Mouse (Mus musculus) E14TG2a.4 (cell line): ENCODE results near the gene 2010111I01Rik.

Experiments
- H3K27me3 ChIP-seq: 2 replicates; pipeline ENCODE4 v1.6.1; 2014; ENCODE audit warnings: low read length, control low read depth; ENCODE audit not compliant: insufficient read depth
- H3K36me3 ChIP-seq: 2 replicates; pipeline ENCODE4 v1.6.1; 2014; ENCODE audit warnings: low read length, control low read depth; ENCODE audit not compliant: insufficient read depth
- H3K4me1 ChIP-seq: replicated peaks from 2 replicates; pipeline ENCODE4 v1.6.1; 2014; ENCODE audit warnings: low read depth, low read length, control low read depth
- H3K4me3 ChIP-seq: replicated peaks from 2 replicates; pipeline ENCODE4 v1.5.1; 2014; ENCODE audit warnings: mild to moderate bottlenecking, low read length
- H3K9me3 ChIP-seq: 2 replicates; pipeline ENCODE4 v1.6.1; 2014; ENCODE audit warnings: low read length, control low read depth
- CTCF ChIP-seq: conservative IDR thresholded peaks from 2 replicates; pipeline ENCODE4 v1.5.1; 2014; ENCODE audit warnings: low read length
- NANOG ChIP-seq: IDR thresholded peaks from 2 replicates; pipeline ENCODE4 v1.6.1; 2014; ENCODE audit warnings: borderline replicate concordance, low read length, mixed read lengths
- POU5F1 ChIP-seq: IDR thresholded peaks from 2 replicates; pipeline ENCODE4 v1.6.1; 2014; ENCODE audit warnings: low read length, borderline replicate concordance

The 2010111I01Rik gene

GRCm38 (mm10) chr13:63030023-63030422 is 65.3 kb downstream of the 2010111I01Rik start:
- no peaks in the 10 kb centered on the region for H3K36me3 ChIP-seq
- no peaks in the 10 kb centered on the region for H3K9me3 ChIP-seq
- no peak for TF ChIP-seq CTCF
- no peak for TF ChIP-seq POU5F1
- TF ChIP-seq NANOG = no peak
- H3K27me3 ChIP-seq = no peaks in the 10 kb centered on the region
- no peak overlapping the region for H3K4me3 ChIP-seq
- peaks cover 25% of the 10 kb centered on the region for H3K4me1 ChIP-seq

GRCm38 (mm10) chr13:63031244-63031643 is 66.6 kb downstream of the 2010111I01Rik start:
- Histone ChIP-seq H3K4me1 (peaks cover 26% of the 10 kb centered on the region), H3K36me3 (no peaks in the 10 kb centered on the region), H3K27me3 (no peaks in the 10 kb centered on the region), H3K4me3 (no peak overlapping the region), H3K9me3 (no peaks in the 10 kb centered on the region)
- no peak for TF ChIP-seq NANOG

GRCm38 (mm10) chr13:63032304-63032830 is 67.7 kb downstream of the 2010111I01Rik start:
- H3K36me3 ChIP-seq = no peaks in the 10 kb centered on the region
- H3K4me3 ChIP-seq = no peak overlapping the region
- H3K4me1 ChIP-seq = peaks cover 26% of the 10 kb centered on the region
- H3K9me3 ChIP-seq = no peaks in the 10 kb centered on the region
- no peak for TF ChIP-seq NANOG
- TF ChIP-seq POU5F1 = no peak
- no peak for TF ChIP-seq CTCF
- no peaks in the 10 kb centered on the region for H3K27me3 ChIP-seq

- Histone ChIP-seq H3K27me3 (no peaks in the 10 kb centered on the region), H3K36me3 (no peaks in the 10 kb centered on the region), H3K9me3 (no peaks in the 10 kb centered on the region), H3K4me3 (no peak overlapping the region), H3K4me1 (peaks cover 26% of the 10 kb centered on the region)
- no peak for TF ChIP-seq POU5F1
- TF ChIP-seq NANOG = peak; percentile 15; the same call in 1 of the 2 replicates
Measured at GRCm38 (mm10) chr13:63032958-63033357, 68.3 kb downstream of the 2010111I01Rik start.

GRCm38 (mm10) chr13:63033364-63033763 is 68.7 kb downstream of the 2010111I01Rik start:
- no peaks in the 10 kb centered on the region for H3K9me3 ChIP-seq
- H3K27me3 ChIP-seq = no peaks in the 10 kb centered on the region
- no peaks in the 10 kb centered on the region for H3K36me3 ChIP-seq
- H3K4me1 ChIP-seq = peaks cover 26% of the 10 kb centered on the region
- TF ChIP-seq CTCF (no peak), POU5F1 (no peak), NANOG (no peak)
- H3K4me3 ChIP-seq = no peak overlapping the region

GRCm38 (mm10) chr13:63034666-63035065 is 70.0 kb downstream of the 2010111I01Rik start:
- no peaks in the 10 kb centered on the region for H3K9me3 ChIP-seq
- no peak for TF ChIP-seq POU5F1
- no peak for TF ChIP-seq NANOG
- TF ChIP-seq CTCF = no peak
- H3K27me3 ChIP-seq = no peaks in the 10 kb centered on the region
- H3K4me1 ChIP-seq = peaks cover 26% of the 10 kb centered on the region
- no peak overlapping the region for H3K4me3 ChIP-seq
- no peaks in the 10 kb centered on the region for H3K36me3 ChIP-seq

- peaks cover 20% of the 10 kb centered on the region for H3K4me1 ChIP-seq
- H3K36me3 ChIP-seq = no peaks in the 10 kb centered on the region
- H3K9me3 ChIP-seq = no peaks in the 10 kb centered on the region
- no peak overlapping the region for H3K4me3 ChIP-seq
- no peaks in the 10 kb centered on the region for H3K27me3 ChIP-seq
- TF ChIP-seq NANOG (no peak), CTCF (no peak), POU5F1 (no peak)
Measured at GRCm38 (mm10) chr13:63037906-63038305, 73.2 kb downstream of the 2010111I01Rik start.

- no peaks in the 10 kb centered on the region for H3K27me3 ChIP-seq
- no peak overlapping the region for H3K4me3 ChIP-seq
- no peaks in the 10 kb centered on the region for H3K36me3 ChIP-seq
- H3K9me3 ChIP-seq = no peaks in the 10 kb centered on the region
- no peak for TF ChIP-seq CTCF
- H3K4me1 ChIP-seq = peaks cover 15% of the 10 kb centered on the region
Measured at GRCm38 (mm10) chr13:63038415-63038814, 73.7 kb downstream of the 2010111I01Rik start.

GRCm38 (mm10) chr13:63038871-63039270 is 74.2 kb downstream of the 2010111I01Rik start:
- Histone ChIP-seq H3K9me3 (no peaks in the 10 kb centered on the region), H3K4me1 (peaks cover 12% of the 10 kb centered on the region), H3K27me3 (no peaks in the 10 kb centered on the region), H3K4me3 (no peak overlapping the region), H3K36me3 (no peaks in the 10 kb centered on the region)
- TF ChIP-seq CTCF = no peak
- TF ChIP-seq POU5F1 = no peak
- no peak for TF ChIP-seq NANOG
